Mouse (Mus musculus): ENCODE results near the gene Cd247.

- TF ChIP-seq USF1 (IDR thresholded peaks at IDR 0.05; ENCODE audit: low read depth) (no peak), TCF12 (IDR thresholded peaks at IDR 0.05; ENCODE audit: insufficient read depth, poor library complexity, severe bottlenecking) (no peak), TCF3 (IDR thresholded peaks at IDR 0.05; ENCODE audit: insufficient read length, low read depth) (no peak), POLR2A (IDR thresholded peaks at IDR 0.05; ENCODE audit: insufficient read length, low read depth) (no peak), E2F4 (IDR thresholded peaks at IDR 0.05; ENCODE audit: insufficient read depth) (no peak), CEBPB (IDR thresholded peaks at IDR 0.05; ENCODE audit: insufficient read depth, poor library complexity, severe bottlenecking) (no peak), POLR2AphosphoS2 (IDR thresholded peaks at IDR 0.05; ENCODE audit: insufficient read length, low read depth) (no peak), MYOD1 (IDR thresholded peaks at IDR 0.05; ENCODE audit: control insufficient read depth in 1 of 3, insufficient read length in 2 of 3, low read depth in 2 of 3) (no peak), MAX (IDR thresholded peaks at IDR 0.05; ENCODE audit: low read depth) (no peak), MYOG (IDR thresholded peaks at IDR 0.05; ENCODE audit: control insufficient read depth in 1 of 3, insufficient read depth in 1 of 3, insufficient read length in 2 of 3, low read depth in 2 of 3) (no peak)
These were observed 25.4 kb upstream of the Cd247 start for GRCm38 (mm10) chr1:165762914-165763634.
